Mouse (Mus musculus) testis, adult 2 months (tissue): ENCODE measurements around the gene Ndufs7.

Experiments
- CTCF ChIP-seq: fragments of 200-500 bp; IDR thresholded peaks from 2 replicates; pipeline ENCODE4 v1.5.1; 2012; ENCODE audit warnings: low read depth, mild to moderate bottlenecking, inconsistent platforms, low read length, moderate library complexity; ENCODE audit not compliant: control insufficient read depth, insufficient read depth, insufficient replicate concordance
- POLR2A ChIP-seq: fragments of 200-500 bp; IDR thresholded peaks from 2 replicates; pipeline ENCODE4 v1.6.1; 2012; ENCODE audit warnings: low read depth, mild to moderate bottlenecking, inconsistent platforms, low read length, moderate library complexity; ENCODE audit not compliant: control insufficient read depth

- TF ChIP-seq CTCF = no peak
- no peak for TF ChIP-seq POLR2A
Measured at GRCm38 (mm10) chr10:80200485-80200884, 48.4 kb upstream of the Ndufs7 start.
